Mouse (Mus musculus) spleen, adult 10 weeks (tissue): ENCODE results near the gene Itih2. TPM values are rescaled to one million over a fixed set of nuclear protein-coding genes. Genes with fewer than 3 reads are reported as not detected.

Source experiments
- polyA plus RNA-seq: library from polyadenylated mRNA; stranded (reverse); fragments of 350-450 nt; fragmentation: Illumina TruSeq; extraction: RNeasy Lipid Tissue Mini Kit (QIAGEN cat#74804); gene quantifications from one replicate; pipeline ENCODE4 v1.2.3, GENCODE M21; 2015; ENCODE audit warnings: low replicate concordance; ENCODE audit not compliant: insufficient read depth

Itih2 gene
- polyA plus RNA-seq, result not detected

DNA sequence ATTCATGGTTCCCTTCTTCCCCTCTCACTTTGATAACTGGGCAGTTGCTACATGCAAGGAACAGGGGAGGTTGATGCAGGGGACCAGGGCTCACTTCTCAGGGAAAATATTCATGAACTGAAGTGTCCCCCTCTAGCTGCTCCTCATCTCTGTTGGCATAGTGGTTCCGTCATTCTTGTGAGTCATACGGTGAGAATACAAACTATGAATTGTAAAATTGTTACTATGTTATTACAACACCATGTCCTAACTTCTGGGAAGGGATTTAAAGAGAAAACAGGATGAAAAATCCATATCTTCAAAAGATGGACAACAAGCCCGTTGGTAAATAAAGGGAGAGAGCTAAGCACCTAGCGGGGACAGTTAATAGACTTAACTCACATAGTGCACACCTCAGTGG is at the start of gene Itih2:
Gene Itih2 (minus strand): TSS at position 101 of the 400 bp plus-strand sequence.

DNA sequence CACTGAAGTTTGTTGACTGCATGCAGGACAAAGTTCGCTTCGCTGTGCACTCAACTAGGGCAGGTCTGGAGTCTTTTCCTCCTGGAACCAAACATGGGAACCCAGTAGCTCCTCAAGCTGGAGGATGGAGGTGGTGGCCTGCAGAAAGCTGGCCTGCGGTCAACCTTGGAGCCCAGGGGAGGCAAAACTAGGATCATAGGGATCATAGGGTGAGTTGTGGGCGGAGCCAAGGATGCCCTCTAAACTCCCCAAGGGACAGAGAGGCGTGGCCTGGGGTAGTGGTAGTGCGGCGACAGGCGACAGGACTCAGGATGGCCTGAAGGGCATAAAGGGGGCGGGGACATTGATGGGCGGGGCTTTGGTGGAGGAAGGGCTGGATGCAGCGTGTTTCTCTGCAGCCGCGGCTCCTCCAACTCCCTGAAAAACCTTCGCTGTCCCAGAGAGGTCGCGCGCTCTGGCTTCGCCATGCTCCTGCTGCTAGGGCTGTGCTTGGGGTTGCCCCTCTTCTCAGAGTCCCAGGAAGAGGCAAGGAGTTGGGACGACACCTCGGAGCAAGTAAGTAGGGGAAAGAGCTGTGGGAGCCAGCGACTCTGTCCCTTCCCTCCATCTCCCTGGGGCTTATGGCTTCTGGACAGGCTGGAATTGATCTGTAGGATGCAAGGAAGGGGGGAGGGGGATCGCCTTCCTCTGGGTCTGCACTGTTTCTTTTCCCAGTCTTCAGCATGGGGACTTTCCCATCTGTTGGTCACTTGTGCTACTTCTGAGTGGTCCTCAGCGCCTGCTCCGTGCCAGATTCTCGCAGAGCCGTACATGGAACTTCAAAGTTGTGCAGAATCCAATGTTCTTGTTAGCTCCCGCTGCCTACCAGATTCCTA is 22.2 kb upstream of the Itih2 start, which contains the start of gene Itih5:
Gene Itih5 (plus strand): TSS at position 371 of the 875 bp plus-strand sequence.

DNA sequence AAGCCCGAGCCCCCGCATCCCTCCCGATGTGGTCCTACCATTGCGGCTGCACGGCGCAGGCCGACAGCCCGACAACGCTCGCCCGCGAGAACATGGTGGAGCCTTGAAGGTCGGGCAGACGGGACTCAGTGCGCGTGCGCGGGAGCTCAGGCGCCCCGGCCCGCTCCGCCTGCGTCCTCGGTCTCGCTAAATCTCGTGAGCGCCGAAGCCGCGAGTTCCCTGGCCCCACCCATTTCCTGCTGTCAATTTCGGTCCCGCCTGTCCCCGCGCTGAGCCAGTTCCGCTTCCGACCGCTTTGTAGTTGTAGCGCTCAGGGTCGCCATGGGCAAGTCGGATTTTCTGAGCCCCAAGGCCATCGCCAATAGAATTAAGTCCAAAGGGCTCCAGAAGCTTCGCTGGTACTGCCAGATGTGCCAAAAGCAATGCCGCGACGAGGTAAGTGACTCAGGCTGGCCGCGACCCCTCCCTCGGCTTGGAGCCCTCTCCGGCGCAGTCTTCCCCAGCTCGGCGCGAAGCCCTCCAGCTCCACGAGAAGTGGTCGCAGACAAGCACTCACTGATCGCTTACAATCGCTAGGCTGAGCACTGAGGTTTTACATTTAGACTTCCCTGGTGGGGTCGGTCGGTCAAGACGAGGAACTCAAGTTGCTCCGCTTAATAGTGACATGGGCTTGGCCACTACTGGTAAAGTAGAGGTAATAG is 50.7 kb downstream of the Itih2 start, which contains the start of the genes Atp5c1 and Kin:
Gene Atp5c1 (minus strand): TSS at position 201 of the 701 bp plus-strand sequence.
Gene Kin (plus strand): TSS at position 284 of the 701 bp plus-strand sequence.

GRCm38 (mm10) chr2:10048461-10048860 is 82.7 kb downstream of the Itih2 start, which contains the start of gene Taf3:
Gene Taf3 (minus strand): TSS chr2:10048596.

Other genes with a start within 250 kb of the Itih2 start
- not detected for gene 9230102O04Rik, start 241.9 kb downstream of the Itih2 start, polyA plus RNA-seq
- gene Gata3, start 241.4 kb downstream of the Itih2 start, polyA plus RNA-seq, result 4.2 TPM
- gene Taf3, start 82.8 kb downstream of the Itih2 start, polyA plus RNA-seq, result 10.6 TPM
- 333 TPM for gene Atp5c1, start 50.9 kb downstream of the Itih2 start, polyA plus RNA-seq
- gene Kin, start 50.8 kb downstream of the Itih2 start, polyA plus RNA-seq, result 42.0 TPM
- gene Itih5, start 22.2 kb upstream of the Itih2 start, polyA plus RNA-seq, result 9.8 TPM
- 2.2 TPM for gene Sfmbt2, start 239.1 kb upstream of the Itih2 start, polyA plus RNA-seq